Mouse (Mus musculus) embryo, embryonic 9.5 days (tissue): Measurements from ENCODE around the gene Sh3tc1.

Experiments
- DNase-seq: peaks from one replicate; pipeline ENCODE4 v3.0.0-alpha.2; 2017; ENCODE audit errors: extremely low spot score

The Sh3tc1 gene

GRCm38 (mm10) chr5:35686336-35686735 is 53.5 kb downstream of the Sh3tc1 start:
- no peak for DNase-seq

- DNase-seq, result no peak
Measured at GRCm38 (mm10) chr5:35685079-35685478, 54.7 kb downstream of the Sh3tc1 start.

- DNase-seq, result no peak
Measured at GRCm38 (mm10) chr5:35680958-35681357, 58.8 kb downstream of the Sh3tc1 start.

GRCm38 (mm10) chr5:35679256-35680155 is 60.3 kb downstream of the Sh3tc1 start, which contains the start of gene Htra3:
Gene Htra3, minus strand, starts transcription at chr5:35679782.
- DNase-seq, result no peak

GRCm38 (mm10) chr5:35676964-35677363 is 62.8 kb downstream of the Sh3tc1 start:
- no peak for DNase-seq

- no peak for DNase-seq
Measured at GRCm38 (mm10) chr5:35674081-35674555, 65.7 kb downstream of the Sh3tc1 start.

- DNase-seq, result no peak
Measured at GRCm38 (mm10) chr5:35673086-35673485, 66.7 kb downstream of the Sh3tc1 start.

- no peak for DNase-seq
Measured at GRCm38 (mm10) chr5:35672581-35672980, 67.2 kb downstream of the Sh3tc1 start.

GRCm38 (mm10) chr5:35671474-35671891 is 68.3 kb downstream of the Sh3tc1 start:
- no peak for DNase-seq

GRCm38 (mm10) chr5:35670412-35670801 is 69.4 kb downstream of the Sh3tc1 start:
- DNase-seq, result no peak

GRCm38 (mm10) chr5:35669747-35670411 is 69.9 kb downstream of the Sh3tc1 start:
- peak; percentile 66 for DNase-seq

GRCm38 (mm10) chr5:35666152-35666551 is 73.6 kb downstream of the Sh3tc1 start:
- no peak for DNase-seq

GRCm38 (mm10) chr5:35662021-35662545 is 77.7 kb downstream of the Sh3tc1 start:
- DNase-seq, result no peak

- no peak for DNase-seq
Measured at GRCm38 (mm10) chr5:35661210-35661609, 78.6 kb downstream of the Sh3tc1 start.

GRCm38 (mm10) chr5:35659503-35659902 is 80.3 kb downstream of the Sh3tc1 start:
- DNase-seq, result no peak

- no peak for DNase-seq
Measured at GRCm38 (mm10) chr5:35655753-35656485, 83.9 kb downstream of the Sh3tc1 start.

- DNase-seq, result peak; percentile 12
Measured at GRCm38 (mm10) chr5:35653743-35654395, 85.9 kb downstream of the Sh3tc1 start.

- DNase-seq, result no peak
Measured at GRCm38 (mm10) chr5:35652872-35653271, 86.9 kb downstream of the Sh3tc1 start.

GRCm38 (mm10) chr5:35652319-35652718 is 87.5 kb downstream of the Sh3tc1 start:
- DNase-seq, result no peak

GRCm38 (mm10) chr5:35648230-35648629 is 91.6 kb downstream of the Sh3tc1 start:
- no peak for DNase-seq

- DNase-seq, result no peak
Measured at GRCm38 (mm10) chr5:35647562-35647961, 92.2 kb downstream of the Sh3tc1 start.
